Mouse (Mus musculus) heart, embryonic 14.5 days (tissue): Measurements from ENCODE around the gene Gm5890. TPM values are rescaled to one million over a fixed set of nuclear protein-coding genes. Genes with fewer than 3 reads are reported as not detected.
"Not testable (repeated sequence)": the region's sequence is repeated elsewhere in the genome, so short reads cannot be mapped to it uniquely, and the experiment has no call there.

Source experiments
- ATAC-seq: fragments of 200-750 bp; cut with Nextera tagmentation; 2 replicates; pipeline ENCODE4 v1.8.0; 2017; ENCODE audit warnings: low read depth, moderate TSS enrichment; ENCODE audit not compliant: insufficient number of reproducible peaks, insufficient read depth, low FRiP score
- H3K27ac ChIP-seq, 2 experiments: fragments of 200-500 bp in 1 of 2; fragments of 300-500 bp in 1 of 2; sonication (generic) in 1 of 2; replicated peaks in 1 of 2; 2 replicates each; pipeline ENCODE4 v1.5.1; 2012 to 2014; ENCODE audit warnings: low read depth in 2 of 2, low read length in 2 of 2, control low read depth in 1 of 2, mild to moderate bottlenecking in 1 of 2, mixed read lengths in 1 of 2; ENCODE audit not compliant: control insufficient read depth in 1 of 2, insufficient read depth in 1 of 2
- H3K27me3 ChIP-seq: fragments of 300-500 bp; sonication (generic); 2 replicates; pipeline ENCODE4 v1.6.1; 2014; ENCODE audit warnings: mild to moderate bottlenecking, low read length, control low read depth; ENCODE audit not compliant: control insufficient read depth, insufficient read depth
- H3K36me3 ChIP-seq: fragments of 300-500 bp; sonication (generic); 2 replicates; pipeline ENCODE4 v1.6.1; 2014; ENCODE audit warnings: mild to moderate bottlenecking, control low read depth, low read length, mixed read lengths; ENCODE audit not compliant: control insufficient read depth, insufficient read depth
- H3K4me1 ChIP-seq, 2 experiments: fragments of 200-500 bp in 1 of 2; fragments of 300-500 bp in 1 of 2; sonication (generic) in 1 of 2; 2 replicates each; pipeline ENCODE4 v1.6.1; 2012 to 2014; ENCODE audit warnings: low read length in 2 of 2, control low read depth in 1 of 2, mixed read lengths in 1 of 2; ENCODE audit not compliant: control insufficient read depth in 2 of 2, insufficient read depth in 2 of 2
- H3K4me2 ChIP-seq: fragments of 300-500 bp; sonication (generic); 2 replicates; pipeline ENCODE4 v1.6.1; 2014; ENCODE audit warnings: mild to moderate bottlenecking, low read length
- H3K4me3 ChIP-seq, 2 experiments: fragments of 200-500 bp in 1 of 2; fragments of 300-500 bp in 1 of 2; sonication (generic) in 1 of 2; 2 replicates each; pipeline ENCODE4 v1.5.1; 2012 to 2014; ENCODE audit warnings: low read length in 2 of 2, mild to moderate bottlenecking in 2 of 2, control low read depth in 1 of 2, low read depth in 1 of 2, moderate library complexity in 1 of 2; ENCODE audit not compliant: control insufficient read depth in 1 of 2, insufficient read depth in 1 of 2
- H3K9ac ChIP-seq: fragments of 300-500 bp; sonication (generic); 2 replicates; pipeline ENCODE4 v1.6.1; 2014; ENCODE audit warnings: mild to moderate bottlenecking, low read length
- H3K9me3 ChIP-seq: fragments of 300-500 bp; sonication (generic); 2 replicates; pipeline ENCODE4 v1.6.1; 2016; ENCODE audit warnings: low read length, control low read depth; ENCODE audit not compliant: control insufficient read depth
- WGBS: fragments of 180-500 bp; shearing (Covaris S2); extraction: QIAGEN DNeasy Blood & Tissue Kit; methylation state at CpG from one replicate; pipeline ENCODE4 v1.1.7; 2014; 5-methylcytosine and 5-hydroxymethylcytosine counted together
- polyA plus RNA-seq: library from polyadenylated mRNA; unstranded; fragments of >200 nt; fragmentation: Nextera tagmentation; extraction: Ambion mirVana; gene quantifications from 2 replicates; pipeline ENCODE4 v1.2.1, GENCODE M21; 2014

Gm5890 gene
- polyA plus RNA-seq = not detected in 2 replicates

- not testable (repeated sequence) for H3K36me3 ChIP-seq, H3K4me2 ChIP-seq, H3K4me3 ChIP-seq, ATAC-seq, H3K4me1 ChIP-seq, H3K9me3 ChIP-seq, H3K27ac ChIP-seq, H3K9ac ChIP-seq, H3K27me3 ChIP-seq
- WGBS = no CpG with 5 or more reads among the region's 3 CpGs
These were observed at the start of gene Gm5890 for GRCm38 (mm10) chr7:20262734-20263133. Gene Gm5890 (minus strand): TSS chr7:20262834.

- no CpG with 5 or more reads among the region's 2 CpGs for WGBS
- not testable (repeated sequence) for ATAC-seq, H3K27ac ChIP-seq, H3K9ac ChIP-seq, H3K36me3 ChIP-seq, H3K4me2 ChIP-seq, H3K4me3 ChIP-seq, H3K9me3 ChIP-seq, H3K4me1 ChIP-seq, H3K27me3 ChIP-seq
These were observed 28.9 kb downstream of the Gm5890 start, which contains the start of gene Gm4498 for GRCm38 (mm10) chr7:20233728-20234127. Gene Gm4498 (minus strand): TSS chr7:20233828.

Other genes starting within 250 kb of the Gm5890 start
- gene Vmn1r91, start 163.2 kb downstream of the Gm5890 start, polyA plus RNA-seq = not detected in 2 replicates
- not detected in 2 replicates for gene Gm16442, start 140.3 kb downstream of the Gm5890 start, polyA plus RNA-seq
- gene Vmn1r93, start 123.7 kb downstream of the Gm5890 start, polyA plus RNA-seq = not detected in 2 replicates
- gene Vmn1r94, start 94.5 kb downstream of the Gm5890 start, polyA plus RNA-seq = not detected in 2 replicates
- not detected in 2 replicates for gene Vmn1r95, start 69.1 kb downstream of the Gm5890 start, polyA plus RNA-seq
- not detected in 2 replicates for gene Gm6164, start 57.2 kb downstream of the Gm5890 start, polyA plus RNA-seq
- not detected in 2 replicates for gene Gm4498, start 29.0 kb downstream of the Gm5890 start, polyA plus RNA-seq
- gene Gm4133, start 71.2 kb upstream of the Gm5890 start, polyA plus RNA-seq = not detected in 2 replicates
- not detected in 2 replicates for gene Gm5728, start 112.6 kb upstream of the Gm5890 start, polyA plus RNA-seq
- gene Vmn1r100, start 155.1 kb upstream of the Gm5890 start, polyA plus RNA-seq = not detected in 2 replicates
- gene Vmn1r101, start 179.8 kb upstream of the Gm5890 start, polyA plus RNA-seq = not detected in 2 replicates
- not detected in 2 replicates for gene Gm10670, start 212.1 kb upstream of the Gm5890 start, polyA plus RNA-seq
- not detected in 2 replicates for gene Vmn1r103, start 247.7 kb upstream of the Gm5890 start, polyA plus RNA-seq